Comparison of ENCODE assay signal across 19 mouse cellular contexts in genomic region chr19:57945626-57946250, GRCm38 (mm10).
"Had no signal": no experiment of that assay in that cellular context is flagged by ENCODE, and none has a peak within 500 bp of the region (broad histone marks: within the 10 kb centered on the region; RNA-seq: fewer than 3 reads in every experiment).

No protein-coding gene starts in this region.

- H3K27ac ChIP-seq: lung, embryonic 15.5 days; midbrain, embryonic 10.5 days; midbrain, embryonic 12.5 days; neural tube, embryonic 13.5 days; neural tube, embryonic 15.5 days had no signal

- H3K9ac ChIP-seq: lung, embryonic 15.5 days; midbrain, embryonic 12.5 days; neural tube, embryonic 13.5 days; neural tube, embryonic 15.5 days had no signal

- H3K4me1 ChIP-seq: lung, embryonic 15.5 days had no signal

- H3K9me3 ChIP-seq: midbrain, embryonic 10.5 days; midbrain, embryonic 12.5 days; neural tube, embryonic 13.5 days; neural tube, embryonic 15.5 days had no signal

- H3K27me3 ChIP-seq: lung, embryonic 15.5 days; midbrain, embryonic 12.5 days; neural tube, embryonic 13.5 days; neural tube, embryonic 15.5 days had no signal

- H3K4me3 ChIP-seq: lung, embryonic 15.5 days; midbrain, embryonic 10.5 days; midbrain, embryonic 12.5 days; myocyte; neural tube, embryonic 13.5 days; neural tube, embryonic 15.5 days had no signal

- ATAC-seq: lung, postnatal 0 days; midbrain, embryonic 16.5 days had no signal

- DNase-seq: lung, adult 2 months; lung, postnatal 4 days; midbrain, embryonic 14.5 days; retina, postnatal 1 day; right cerebral cortex, adult 18-20 months; right cerebral cortex, postnatal 25 days; right cerebral cortex, postnatal 4 days; spleen, adult 18-20 months; thymus, adult 2 months; thymus, postnatal 14 days; thymus, postnatal 4 days had no signal

- H3K4me2 ChIP-seq: lung, embryonic 15.5 days; midbrain, embryonic 12.5 days; neural tube, embryonic 13.5 days; neural tube, embryonic 15.5 days had no signal

- H3K36me3 ChIP-seq: lung, embryonic 15.5 days; midbrain, embryonic 12.5 days; neural tube, embryonic 13.5 days; neural tube, embryonic 15.5 days had no signal
